Mouse (Mus musculus) brain, embryonic 14.5 days (tissue): ENCODE data around the gene Rcan3.

Source experiments
- CTCF ChIP-seq: fragments of 200-500 bp; IDR thresholded peaks from 2 replicates; pipeline ENCODE4 v1.5.1; 2012; ENCODE audit warnings: inconsistent platforms, mild to moderate bottlenecking, moderate library complexity, borderline replicate concordance; ENCODE audit not compliant: insufficient read depth, insufficient read length; ENCODE audit errors: extremely low read depth
- POLR2A ChIP-seq: fragments of 200-500 bp; IDR thresholded peaks from 2 replicates; pipeline ENCODE4 v1.6.1; 2012; ENCODE audit warnings: mild to moderate bottlenecking, inconsistent platforms, borderline replicate concordance; ENCODE audit not compliant: poor library complexity, insufficient read depth, insufficient read length, severe bottlenecking; ENCODE audit errors: extremely low read depth

DNA sequence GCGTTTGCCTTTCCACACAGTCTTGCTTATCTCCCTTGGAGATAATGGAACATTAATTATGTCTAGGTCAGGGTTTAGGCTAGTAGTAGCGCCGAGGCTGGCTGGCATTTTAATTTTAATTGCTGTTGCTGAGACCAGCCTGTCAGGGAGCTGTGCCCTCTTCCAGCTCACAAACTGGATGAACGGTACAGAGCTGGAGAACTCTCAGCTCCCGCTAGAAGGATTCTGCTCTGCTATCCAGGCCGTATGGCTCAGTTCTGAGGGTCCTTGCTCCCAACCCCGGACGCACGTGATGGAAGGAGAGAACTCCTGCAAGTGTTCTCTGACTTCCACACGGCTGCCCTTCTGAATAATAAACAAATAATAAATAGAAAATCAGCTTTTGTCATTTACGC lies 739 bp upstream of the Rcan3 start:
- TF ChIP-seq CTCF (no peak), POLR2A (no peak)
